Mouse (Mus musculus): ENCODE results near the gene Tmem150b.
A peak's percentile ranks its signal among the peaks of the same experiment; 100 is the strongest.

The Tmem150b gene

DNA sequence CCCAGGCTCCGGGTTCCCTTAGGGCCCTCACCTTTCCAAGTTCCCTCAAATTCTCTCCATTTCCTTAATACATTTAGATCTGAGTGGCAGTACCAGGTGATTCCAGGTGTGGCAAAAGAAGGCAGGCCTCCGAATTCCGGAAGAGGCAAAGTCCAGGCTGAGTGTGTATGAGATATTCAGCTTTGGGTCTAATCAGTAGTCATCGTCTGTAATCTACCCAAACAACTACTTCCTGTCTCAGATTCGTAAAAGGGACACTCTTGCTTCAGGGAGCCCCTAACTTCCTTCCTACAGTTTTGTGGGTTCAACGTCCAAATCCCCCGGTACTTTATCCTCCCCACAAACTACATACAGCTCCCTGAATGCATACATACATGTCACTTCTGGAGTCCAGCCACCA is at the start of gene Tmem150b:
Gene Tmem150b (minus strand): TSS at position 81 of the 400 bp plus-strand sequence.
- DNase-seq: no peak

DNA sequence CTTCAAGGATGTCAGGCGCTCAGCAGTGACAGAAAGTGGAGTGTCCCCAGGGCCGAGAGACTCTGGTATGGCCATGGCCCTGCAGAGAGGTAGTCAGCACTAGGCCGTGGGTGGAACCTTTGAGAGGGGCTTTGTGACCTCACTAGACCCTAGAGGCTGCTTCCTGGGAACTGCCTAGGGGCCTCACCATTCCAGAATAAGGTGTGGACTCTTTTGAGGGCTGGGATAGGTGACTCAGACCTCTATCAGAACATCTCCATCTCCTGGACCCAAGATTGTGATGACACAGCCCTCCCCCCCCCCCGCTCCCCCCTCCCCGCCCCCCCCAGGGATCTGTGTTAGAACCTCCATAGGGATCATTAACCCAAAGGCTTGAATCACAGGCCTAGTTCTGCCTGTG is 46.2 kb upstream of the Tmem150b start, which contains the start of gene Fam71e2:
Gene Fam71e2 (minus strand): TSS at position 101 of the 400 bp plus-strand sequence.
- DNase-seq: no peak

GRCm38 (mm10) chr7:4764946-4765710 is 40.1 kb upstream of the Tmem150b start:
- peak; percentile 69 for DNase-seq

- peak; percentile 79 for DNase-seq
These were observed 34.6 kb upstream of the Tmem150b start for GRCm38 (mm10) chr7:4759670-4760069.

DNA sequence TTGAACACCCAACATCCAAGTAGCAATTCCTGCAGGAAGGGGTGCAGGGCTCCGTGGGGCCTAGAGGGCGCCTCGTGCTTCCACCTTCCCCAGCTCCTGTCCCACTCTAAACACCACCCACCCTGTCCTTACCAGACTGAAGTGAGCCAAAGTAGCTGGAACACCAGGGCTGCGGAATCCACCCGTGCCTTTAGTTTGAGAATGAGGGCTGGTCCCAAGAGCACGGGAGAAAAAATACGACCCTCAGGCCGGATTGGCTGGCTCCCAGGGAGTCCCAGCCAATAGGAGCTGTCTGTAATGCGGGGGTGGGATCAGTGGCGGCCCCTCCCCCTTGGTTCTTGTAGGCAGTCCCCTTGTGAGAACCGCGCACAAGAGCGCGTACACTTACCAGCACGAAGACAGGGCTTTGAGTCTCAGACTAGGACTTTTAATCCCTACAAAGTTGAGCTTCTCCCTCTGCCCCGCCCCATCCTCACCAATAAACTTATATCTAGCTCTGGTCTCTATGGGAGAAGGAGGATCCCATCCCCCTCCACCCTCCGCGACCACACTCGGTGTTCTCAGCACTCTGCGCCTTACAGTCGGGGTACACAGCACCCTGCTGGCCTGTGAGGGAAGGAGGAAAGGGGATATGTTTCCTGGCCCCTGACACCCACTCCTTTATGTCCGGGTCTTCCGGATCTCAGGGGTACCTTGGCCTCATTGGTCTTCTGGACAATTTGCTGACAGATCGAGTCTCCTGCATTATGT is 27.9 kb upstream of the Tmem150b start, which contains the start of gene Cox6b2:
Gene Cox6b2 (minus strand): TSS at position 274 of the 750 bp plus-strand sequence.
- DNase-seq: peak; percentile 97

DNA sequence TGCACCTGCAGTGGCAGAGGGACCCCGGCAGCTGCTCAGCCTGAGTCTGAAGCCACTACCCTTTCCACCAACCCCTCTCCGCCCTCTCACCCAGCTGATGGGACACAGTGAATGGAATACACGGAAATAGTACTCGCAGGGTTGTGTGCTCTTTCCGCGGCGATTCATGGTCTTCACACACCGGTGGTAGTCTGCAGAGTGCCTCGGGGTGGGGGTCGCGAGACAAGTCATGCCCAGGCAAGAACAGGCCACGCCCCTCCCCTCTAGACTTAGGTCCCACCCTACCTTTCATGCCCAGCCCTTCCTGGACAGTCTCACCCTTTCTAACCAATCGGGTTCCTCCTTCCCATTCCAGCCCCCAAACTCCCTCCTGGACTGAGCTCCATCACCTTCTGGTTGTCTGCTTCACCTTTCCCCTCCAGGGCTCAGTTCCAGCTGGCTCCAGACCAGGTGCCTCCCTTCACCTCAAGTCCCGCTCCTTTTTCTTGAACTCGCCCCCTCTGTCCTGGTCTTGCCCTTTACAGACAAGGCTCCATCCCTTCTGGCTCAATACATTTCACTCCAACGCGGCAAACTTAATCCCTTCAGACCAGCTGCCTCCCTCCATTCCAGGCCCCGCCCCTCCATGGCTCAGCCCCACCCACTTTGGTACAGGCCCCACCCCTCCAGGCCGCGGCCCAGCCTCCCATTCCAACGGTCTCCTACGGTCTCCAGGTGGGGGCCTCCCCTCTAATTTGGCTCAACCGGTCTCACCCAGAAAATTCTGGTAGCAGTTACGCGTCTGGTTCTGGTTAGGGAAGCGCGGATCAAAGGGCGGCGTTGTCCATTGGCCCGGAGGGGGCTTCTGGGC is 27.1 kb upstream of the Tmem150b start:
- peak; percentile 93 for DNase-seq

GRCm38 (mm10) chr7:4749169-4749568 is 24.1 kb upstream of the Tmem150b start:
- DNase-seq: peak; percentile 82

GRCm38 (mm10) chr7:4748321-4748720 is 23.3 kb upstream of the Tmem150b start:
- DNase-seq: peak; percentile 81

GRCm38 (mm10) chr7:4747156-4747899 is 22.3 kb upstream of the Tmem150b start:
- DNase-seq: peak; percentile 87

GRCm38 (mm10) chr7:4746326-4746980 is 21.4 kb upstream of the Tmem150b start:
- DNase-seq: peak; percentile 88

DNA sequence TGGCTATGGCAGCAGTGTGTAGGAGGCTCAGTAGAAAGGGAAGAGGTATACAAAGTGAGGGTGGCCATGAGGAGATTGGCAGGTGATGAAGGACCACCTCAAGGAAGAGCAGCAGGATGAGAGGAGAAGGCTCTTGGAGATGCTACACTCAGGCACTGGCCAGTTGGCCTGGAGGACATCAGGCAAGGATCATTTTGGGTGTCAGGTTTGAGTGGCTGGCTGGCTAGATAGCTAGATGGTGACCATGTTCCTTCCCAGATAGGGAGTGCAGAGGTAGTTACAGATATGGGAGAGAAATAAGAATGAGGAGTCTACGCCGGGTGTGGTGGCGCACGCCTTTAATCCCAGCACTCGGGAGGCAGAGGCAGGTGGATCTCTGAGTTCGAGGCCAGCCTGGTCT is 19.8 kb upstream of the Tmem150b start:
- DNase-seq: peak; percentile 86

- peak; percentile 74 for DNase-seq
These were observed 18.3 kb upstream of the Tmem150b start for GRCm38 (mm10) chr7:4743354-4743753.

DNA sequence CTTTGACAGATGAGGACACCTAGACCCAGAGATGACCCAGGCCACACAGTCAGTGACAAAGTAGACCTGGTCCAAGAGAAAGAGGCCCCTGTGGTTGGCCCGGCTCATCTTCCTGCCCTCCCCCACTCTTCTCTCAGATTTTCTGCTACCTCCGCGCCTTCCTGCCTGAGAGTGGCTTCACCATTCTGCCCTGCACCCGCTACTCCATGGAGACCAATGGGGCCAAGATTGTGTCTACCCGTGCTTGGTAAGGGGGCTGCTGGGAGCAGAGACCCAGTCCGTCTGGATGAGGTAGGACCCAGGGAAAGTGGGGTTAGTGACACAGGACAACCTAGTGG is 17.4 kb upstream of the Tmem150b start:
- DNase-seq: no peak

GRCm38 (mm10) chr7:4741672-4742481 is 16.8 kb upstream of the Tmem150b start:
- DNase-seq: peak; percentile 92

DNA sequence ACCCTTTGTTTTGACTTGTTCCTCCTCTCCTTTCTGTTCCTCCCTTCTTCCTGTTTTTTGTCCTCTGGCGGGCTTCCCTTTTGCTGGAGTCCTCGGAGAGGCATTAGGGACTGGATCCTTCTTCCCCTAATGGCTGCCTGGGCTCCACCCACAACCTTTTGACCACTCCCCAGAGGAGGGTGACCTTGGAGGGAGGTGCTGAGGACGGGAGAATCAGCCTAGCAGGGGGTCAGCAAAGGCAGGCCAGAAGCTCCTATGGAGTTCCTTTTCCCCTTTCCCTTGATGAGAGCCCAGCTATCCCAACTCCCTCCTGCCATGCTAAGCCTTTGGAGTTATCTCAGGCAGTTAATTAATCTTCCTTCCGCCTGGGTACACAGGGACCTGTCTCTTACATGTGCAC is 16.1 kb upstream of the Tmem150b start:
- peak; percentile 98 for DNase-seq

GRCm38 (mm10) chr7:4740309-4740727 is 15.3 kb upstream of the Tmem150b start:
- no peak for DNase-seq

GRCm38 (mm10) chr7:4739544-4740275 is 14.7 kb upstream of the Tmem150b start, which contains the start of gene Kmt5c:
Kmt5c (plus strand) TSS chr7:4740115.
- peak; percentile 100 for DNase-seq

GRCm38 (mm10) chr7:4739041-4739543 is 14.0 kb upstream of the Tmem150b start:
- no peak for DNase-seq

DNA sequence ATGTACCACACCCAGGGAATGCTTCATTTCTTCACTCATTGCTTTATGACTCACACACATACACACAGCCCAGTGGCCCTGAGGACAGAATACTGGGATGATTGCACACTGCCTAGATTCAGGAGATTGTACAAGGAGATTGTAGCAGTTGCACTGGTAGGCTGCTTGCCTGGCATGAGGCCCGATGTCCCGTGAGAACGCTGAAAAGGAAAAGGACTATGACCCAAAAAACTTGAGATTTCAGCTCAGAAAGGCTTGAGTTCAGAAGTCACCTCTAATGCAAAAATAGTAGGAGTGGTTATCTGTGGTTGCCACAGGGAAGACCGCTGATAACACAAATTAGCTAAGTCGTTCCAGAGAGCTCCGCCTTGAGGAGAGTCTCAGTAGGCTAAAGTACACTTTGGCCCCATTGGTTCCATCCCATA is 7.9 kb upstream of the Tmem150b start:
- no peak for DNase-seq

DNA sequence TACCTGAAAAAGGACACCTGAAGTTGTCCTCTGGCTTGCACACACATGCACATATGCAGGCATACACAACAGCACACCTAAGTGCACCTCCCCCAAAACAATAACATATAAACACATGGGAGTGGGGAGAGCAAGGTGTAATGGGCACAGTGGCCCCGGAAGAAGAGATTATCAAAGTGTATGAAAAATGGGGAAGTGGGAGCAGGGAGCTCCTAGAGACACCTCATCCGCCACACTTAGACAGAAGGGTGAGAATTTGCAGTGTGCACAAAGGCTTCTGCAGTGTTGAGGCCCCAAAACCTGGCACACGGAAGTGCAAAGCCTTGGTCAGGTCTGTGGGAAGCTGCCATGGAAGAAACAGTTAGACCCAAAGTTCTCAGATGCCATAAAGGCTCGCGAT is 6.0 kb upstream of the Tmem150b start:
- no peak for DNase-seq

Measured in heart, adult 11 months (tissue).